Mouse (Mus musculus): ENCODE results near the gene Wdr89.

Gene Wdr89

DNA sequence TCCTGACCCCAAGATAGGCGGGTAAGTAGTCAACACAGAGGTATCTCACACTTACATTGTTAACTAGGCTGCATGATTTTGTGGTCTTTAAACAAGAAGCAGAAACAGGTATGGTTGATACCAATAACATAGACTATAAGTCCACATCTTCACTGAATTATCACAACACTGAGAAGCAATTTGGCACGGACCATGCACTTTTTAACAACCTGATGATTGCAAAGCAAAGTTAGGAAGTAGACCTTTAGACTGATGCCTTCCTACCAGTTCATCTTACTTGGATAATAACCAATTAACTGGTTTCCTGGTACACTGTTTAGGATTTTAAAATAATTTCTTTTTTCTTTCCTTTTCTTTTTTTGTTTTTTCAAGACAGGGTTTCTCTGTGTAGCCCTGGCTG lies 1.1 kb downstream of the Wdr89 start:
- DNase-seq, result no peak

DNA sequence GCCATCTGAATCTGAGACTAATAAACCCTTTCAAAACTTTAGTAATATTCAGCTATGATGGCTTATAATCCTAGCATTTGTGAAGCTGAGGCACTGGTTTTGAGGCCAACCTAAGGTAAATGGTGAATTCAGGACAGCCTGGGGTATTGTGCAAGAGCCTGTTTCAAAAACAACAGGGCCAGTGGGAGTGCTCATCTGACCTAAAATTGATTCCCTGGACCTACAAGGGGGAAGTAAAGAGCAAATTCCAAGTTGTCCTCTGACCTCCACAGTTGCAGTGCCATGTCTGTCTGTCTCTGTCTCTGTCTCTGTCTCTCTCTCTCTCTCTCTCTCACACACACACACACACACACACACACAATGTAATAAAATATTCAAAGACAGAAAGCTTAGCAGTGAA lies 2.4 kb downstream of the Wdr89 start:
- no peak for DNase-seq

DNA sequence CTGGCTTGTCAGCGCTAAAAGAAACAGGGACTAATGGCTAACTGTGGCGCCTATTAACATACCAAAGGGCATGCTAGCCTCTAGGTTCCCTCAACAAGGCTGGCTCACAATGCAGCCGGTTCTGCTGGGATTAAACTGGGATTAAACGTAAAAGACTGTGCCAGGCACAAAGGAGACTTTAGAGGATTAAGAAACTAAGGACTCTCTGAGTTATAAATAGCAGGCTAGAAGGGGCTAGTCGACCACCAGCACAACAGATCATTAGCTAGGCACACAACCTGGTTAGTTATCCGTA lies 4.9 kb downstream of the Wdr89 start:
- no peak for DNase-seq

DNA sequence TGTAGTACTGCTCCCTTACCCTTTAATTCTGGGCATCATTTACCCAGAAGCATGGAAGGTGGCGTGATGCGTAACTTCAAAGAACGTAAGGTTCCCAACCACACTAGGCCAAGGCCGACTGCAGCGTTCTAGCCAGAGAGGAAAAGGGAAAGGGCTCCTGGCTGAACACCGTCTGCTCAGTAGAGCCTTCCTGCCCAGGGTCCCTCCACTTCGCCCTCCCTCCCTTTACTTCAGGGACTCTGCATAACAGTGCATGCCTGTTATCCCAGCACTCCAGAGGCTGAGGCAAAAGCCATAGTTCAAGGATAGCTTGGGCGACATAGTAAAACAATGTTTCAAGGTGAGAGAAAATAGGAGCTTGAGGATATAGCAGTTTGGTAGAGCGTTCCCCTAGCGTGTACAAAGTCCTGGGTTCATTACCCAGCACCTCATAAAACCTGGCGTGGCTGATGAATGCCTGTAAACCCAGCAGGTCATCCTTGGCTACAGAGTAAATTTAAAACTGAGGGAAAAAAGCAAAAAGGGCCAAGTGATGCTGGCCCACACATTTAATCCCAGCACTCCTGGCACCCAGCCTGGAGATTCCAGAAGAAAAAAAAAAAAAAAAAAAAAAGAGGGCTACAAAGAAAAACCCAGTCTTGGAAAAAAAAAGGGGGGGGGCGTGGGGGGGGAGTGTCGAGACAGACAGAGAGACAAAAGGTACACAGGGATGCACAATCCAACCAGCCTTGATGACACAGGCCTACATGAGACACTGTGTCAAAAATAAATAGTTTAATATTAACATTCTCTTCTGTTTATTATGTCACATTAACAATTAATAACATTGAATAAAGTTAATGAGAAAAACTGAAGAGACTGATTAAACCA lies 5.5 kb downstream of the Wdr89 start:
- DNase-seq, result no peak

DNA sequence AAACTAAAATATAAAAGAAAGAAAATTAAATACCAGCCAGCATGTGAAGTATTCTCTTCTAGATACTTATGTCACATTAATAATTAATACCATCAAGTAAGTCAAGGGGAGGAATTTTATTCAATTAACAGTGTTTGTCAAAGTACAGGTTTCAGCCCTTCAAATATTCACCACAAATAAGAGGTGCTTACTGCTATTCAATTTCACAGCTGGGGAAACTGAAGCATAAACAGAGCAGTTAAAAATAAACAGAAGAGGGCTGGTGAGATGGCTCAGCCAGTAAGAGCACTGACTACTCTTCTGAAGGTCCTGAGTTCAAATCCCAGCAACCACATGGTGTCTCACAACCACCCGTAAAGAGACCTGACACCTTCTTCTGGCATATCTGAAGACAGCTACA lies 7.0 kb downstream of the Wdr89 start:
- DNase-seq, result no peak

DNA sequence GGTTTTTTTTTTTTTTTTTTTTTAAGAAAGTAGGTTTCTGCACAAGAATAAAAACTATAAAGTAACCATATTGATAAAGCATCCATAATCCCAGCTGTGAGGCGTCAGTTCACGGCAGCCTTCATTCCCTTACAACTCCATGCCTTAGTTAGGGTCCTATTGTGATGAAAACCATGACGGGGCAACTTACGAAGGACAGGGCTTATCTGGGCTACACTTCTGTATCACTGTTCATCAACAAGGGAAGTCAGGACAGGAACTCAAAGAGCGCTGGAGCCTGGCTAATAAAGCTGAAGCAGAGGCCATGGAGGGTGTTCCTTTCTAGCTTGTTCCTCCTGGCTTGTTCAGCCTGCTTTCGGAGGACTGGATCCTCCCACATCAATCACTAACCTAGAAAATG lies 10.9 kb downstream of the Wdr89 start:
- DNase-seq, result no peak

DNA sequence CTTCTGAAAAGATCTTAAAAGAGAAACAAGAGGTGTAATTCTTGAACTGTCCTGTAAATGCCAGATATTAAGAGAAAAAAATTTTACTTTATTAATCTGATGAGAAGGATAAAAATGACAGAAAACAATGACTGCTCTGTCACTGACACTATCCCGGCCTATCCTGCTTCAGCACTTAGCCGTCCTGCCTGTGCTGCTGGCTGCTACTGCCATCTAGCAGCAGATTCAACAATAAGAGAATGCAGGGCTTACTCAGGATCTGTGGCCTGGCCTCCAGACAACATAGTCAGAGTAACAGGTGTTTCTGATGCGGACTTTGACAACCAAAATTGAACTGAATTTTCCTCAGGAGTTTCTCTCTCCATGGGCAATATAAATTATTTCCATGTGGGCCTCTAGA lies 12.8 kb downstream of the Wdr89 start:
- DNase-seq, result no peak

DNA sequence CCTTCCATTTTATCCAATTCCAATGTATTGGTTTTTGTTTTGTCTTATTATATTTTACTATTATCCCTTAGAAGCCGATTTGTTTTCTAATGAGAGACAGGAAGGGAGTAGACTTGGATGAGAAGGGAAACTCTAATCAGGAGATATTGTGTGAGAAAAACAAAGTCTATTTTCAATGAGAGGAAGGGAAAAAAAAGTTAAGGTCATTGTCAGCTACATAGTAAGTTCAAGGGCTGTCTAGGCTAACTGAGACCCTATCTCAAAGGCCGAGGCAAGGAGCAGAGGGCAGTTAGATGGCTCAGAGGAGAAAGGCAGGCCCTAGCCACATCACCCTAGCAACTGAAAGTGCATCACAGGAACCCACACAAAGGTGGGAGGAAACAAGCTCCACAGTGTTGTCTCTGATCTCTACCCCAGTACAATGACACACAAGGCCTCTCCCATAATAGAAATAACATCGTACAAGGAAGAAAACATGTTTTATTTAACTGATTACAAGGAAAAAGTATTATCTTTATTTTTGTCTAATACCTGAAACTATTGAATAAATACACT lies 15.0 kb downstream of the Wdr89 start:
- DNase-seq, result no peak

DNA sequence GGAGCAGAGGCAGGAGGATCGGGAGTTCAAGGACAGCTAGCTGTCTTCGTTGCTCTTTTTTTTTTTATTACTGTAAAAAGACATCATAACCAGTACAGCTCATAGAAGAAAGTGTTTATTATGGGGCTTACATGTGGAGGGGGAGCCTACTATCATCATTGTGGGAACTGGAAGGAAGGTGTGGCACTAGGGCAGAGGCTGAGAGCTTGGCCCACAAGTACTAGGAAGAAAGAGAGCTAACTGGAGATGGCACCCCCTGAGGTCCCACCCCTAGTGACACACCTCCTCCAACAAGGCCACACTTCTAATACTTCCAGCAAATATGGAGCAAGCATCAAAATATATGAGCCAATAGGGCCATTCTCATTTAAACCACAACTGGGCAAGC lies 19.6 kb downstream of the Wdr89 start:
- no peak for DNase-seq

DNA sequence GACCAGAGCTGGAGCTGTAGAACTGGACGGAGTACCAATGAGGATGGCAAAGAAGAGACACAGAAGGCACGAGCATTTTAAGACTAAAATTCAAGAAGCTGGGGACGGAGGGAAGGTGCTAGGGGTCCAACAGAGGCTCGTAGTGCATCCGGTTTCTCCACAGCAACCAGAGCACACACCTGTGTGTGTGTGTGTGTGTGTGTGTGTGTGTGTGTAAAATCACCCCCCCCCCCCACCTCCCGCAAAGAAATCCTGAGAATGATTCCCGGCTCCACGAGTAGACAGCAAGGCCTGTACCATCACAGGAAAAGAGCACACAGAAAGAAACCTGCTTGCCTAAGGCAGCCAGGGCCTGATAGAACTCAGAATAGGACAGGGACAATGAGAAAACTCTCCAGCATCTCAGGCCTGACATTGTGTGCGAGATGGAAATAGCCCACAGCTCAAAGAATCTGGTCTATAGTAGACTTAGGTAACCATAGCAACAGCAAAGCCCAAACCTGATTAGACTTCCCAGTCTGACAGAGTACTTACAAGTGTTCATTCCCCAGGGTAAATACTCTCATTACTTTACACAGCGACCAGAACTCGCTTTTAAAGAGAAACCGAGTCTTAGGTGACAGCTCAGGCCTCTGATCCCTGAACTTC lies 20.2 kb downstream of the Wdr89 start:
- DNase-seq, result no peak

DNA sequence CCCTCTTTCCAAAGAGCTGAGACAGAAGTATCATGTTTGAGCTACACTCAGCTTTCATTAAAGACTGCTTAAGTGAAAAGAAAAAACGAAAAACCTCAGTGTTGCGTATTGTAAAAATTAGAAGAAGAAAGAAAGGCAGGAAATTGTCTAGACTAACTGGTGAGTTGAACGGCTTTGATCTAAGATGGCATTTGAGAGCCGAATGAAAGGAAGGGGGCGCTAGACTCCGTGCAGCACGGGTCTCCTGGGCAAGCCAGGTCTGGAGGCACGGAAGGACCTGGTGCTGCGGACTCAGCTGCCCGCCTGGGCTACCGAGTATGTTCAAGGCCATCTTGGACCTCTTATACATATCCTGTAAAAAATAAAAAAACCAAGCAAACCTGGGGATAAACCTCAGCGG lies 21.1 kb downstream of the Wdr89 start:
- DNase-seq, result no peak

DNA sequence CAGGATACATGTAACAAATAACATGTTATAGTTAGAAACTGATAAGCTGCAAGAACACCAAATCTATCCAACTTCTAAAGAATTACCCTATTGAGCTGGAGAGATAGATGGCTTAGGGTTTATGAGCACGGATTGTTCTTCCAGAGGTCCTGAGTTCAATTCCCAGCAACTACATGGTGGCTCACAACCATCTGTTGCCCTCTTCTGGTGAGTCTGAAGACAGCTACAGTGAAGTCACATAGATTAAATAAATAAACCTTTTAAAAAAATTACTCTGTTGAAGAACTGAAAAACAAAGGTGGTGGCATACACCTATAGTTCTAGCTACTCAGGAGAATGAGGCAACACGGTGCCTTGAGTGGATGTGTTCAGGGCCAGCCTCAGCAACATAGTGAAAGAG lies 21.7 kb downstream of the Wdr89 start:
- DNase-seq, result no peak

DNA sequence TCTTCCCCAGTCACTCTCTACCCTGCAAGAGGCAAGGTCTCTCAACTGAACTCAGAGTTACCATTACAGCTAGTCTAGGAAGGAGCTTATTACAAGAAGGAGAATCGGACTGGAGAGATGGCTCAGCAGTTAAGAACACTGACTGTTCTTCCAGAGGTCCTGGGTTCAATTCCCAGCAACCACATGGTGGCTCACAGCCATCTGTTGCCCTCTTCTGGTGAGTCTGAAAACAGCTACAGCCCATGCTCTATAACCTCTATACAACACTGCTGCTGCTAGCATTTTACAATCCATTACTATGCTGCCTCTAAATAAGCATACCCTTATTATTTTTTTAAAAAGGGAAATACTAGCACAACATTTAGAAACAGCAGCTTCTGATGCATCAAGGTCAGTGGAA lies 23.6 kb downstream of the Wdr89 start:
- DNase-seq, result no peak

DNA sequence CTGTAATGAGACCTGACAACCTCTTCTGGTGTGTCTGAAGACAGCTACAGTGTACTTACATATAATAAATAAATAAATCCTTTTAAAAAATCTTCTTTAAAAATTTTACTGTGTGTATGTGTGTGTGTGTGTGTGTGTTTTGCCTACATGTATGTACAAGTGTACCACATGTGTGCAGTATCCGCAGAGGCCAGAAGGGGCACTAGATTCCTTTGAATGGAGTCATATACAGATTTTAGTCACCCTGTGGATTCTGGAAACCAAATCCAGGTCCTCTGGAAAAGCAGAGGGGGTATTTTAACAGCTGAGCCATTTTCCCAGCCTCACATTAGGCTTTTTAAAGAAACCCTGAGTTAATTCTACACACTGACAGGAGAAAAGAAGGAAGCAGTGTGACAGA lies 27.6 kb downstream of the Wdr89 start:
- no peak for DNase-seq

DNA sequence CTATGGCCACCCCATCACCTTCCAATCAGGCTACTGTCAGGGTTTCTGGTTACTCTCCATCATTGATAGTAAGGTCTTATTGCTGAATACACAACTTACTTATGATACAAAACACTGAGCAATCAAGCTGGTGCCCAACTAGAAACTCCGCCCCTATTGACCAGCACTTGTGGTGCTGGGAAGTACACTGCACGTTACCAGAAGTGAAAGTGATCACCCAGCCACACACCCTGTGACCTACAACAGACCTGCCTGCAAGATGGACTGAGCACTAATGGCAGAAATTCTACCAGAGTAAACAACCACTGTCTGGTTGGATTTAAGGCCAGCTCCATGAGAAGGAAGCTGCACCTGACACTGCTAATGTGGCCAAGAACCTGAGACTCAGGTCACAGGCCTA lies 31.0 kb downstream of the Wdr89 start:
- no peak for DNase-seq

DNA sequence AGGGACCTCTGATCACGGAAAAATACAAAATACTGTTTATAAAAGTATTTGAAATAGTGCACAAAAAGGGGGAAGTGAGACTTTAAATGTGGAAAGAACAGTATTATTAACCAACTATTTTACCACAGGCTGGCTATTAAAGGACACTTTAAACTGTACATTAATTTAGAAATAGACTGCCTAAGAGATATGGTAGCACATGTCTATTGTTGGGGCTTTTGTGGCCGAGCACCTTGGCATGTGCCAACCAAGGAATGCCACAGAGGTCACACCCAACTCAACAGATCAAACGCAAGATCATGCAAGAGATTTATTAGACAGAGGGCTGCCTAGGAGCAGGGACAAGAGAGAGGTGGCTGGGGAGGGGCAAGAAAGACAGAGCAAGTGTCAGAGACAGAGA lies 32.2 kb downstream of the Wdr89 start:
- DNase-seq, result no peak

DNA sequence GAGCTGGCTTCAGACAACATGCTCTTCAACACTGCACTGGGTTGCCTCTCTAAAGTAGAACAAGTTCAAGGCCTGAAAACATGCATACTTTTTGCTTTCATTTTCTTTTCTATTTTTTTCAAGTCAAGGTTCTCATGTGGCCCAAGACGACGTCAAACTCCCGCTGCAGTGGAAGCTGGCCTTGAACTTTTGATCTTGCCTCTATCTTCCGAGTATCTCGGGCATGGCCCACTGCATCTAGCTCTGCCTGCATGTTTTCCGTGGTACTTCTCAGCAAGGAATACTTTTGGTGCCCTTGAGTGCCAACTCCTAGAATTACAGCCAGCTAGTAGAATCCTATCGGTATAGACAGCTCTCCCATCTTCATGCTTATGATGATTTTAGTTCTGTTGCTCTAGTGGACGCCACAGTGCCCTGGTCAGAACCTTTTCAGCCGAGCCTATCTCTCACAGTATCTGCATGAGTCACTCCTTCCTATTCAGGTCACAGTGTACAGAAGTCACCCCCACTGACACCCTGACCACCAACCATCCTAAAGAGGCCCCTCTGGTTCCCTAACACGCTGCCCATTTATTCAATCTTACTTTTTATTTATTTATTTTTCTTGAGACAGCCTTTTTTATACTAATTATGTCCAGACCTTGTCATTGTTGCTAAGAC lies 33.4 kb downstream of the Wdr89 start:
- no peak for DNase-seq

DNA sequence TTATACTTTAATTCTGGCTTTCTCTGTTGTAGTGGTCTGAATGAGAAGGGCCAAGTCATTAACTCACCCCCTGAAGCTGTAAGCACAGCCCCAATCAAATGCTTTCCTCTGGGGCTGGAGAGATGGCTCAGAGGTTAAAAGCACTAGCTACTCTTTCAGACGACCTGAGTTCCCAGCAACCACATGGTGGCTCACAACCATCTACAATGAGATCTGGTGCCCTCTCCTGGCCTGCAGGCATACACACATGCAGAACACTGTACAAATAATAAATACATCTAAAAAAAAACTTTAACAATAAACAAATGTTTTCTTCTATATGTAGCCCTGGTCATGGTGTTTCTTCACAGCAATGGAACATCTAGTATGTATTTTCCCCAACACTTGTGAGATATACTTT lies 39.7 kb downstream of the Wdr89 start:
- DNase-seq, result no peak

DNA sequence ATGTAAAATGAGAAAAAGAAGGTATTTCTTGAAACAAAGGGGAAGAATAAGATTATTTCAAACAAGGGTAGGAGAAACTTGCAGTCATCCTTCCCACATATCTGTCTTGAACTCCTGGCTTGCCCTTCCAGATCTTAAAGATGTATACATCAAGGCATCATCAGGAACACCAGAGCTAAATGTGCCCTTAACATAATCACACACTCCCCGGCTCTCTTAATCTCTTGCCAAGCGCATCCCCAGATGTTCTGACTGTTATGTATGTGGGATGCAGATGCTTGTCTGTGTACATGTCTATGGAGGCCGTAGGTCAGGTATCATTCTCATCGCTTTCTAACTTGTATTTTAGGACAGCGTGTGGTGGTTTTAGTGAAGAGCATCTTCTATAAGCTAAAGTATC lies 46.0 kb downstream of the Wdr89 start:
- no peak for DNase-seq

DNA sequence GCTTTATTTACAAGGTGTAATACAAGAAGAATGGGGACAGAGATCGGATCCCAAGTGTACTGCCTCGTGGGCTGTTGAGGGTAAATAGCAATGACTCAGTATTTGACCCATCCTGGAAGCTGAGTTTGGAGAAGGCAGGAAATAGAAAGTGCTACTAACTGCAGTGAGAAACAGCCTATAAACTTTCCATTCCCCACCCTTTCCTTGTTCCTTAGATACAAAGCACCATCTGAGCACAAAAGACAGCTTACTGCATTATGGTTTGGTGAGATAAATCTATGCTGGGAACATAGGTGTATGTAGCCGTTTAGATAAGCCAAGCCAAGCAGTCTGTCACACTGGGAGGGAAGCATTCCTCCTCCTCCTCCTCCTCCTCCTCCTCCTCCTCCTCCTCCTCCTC lies 46.5 kb downstream of the Wdr89 start:
- DNase-seq, result no peak

DNA sequence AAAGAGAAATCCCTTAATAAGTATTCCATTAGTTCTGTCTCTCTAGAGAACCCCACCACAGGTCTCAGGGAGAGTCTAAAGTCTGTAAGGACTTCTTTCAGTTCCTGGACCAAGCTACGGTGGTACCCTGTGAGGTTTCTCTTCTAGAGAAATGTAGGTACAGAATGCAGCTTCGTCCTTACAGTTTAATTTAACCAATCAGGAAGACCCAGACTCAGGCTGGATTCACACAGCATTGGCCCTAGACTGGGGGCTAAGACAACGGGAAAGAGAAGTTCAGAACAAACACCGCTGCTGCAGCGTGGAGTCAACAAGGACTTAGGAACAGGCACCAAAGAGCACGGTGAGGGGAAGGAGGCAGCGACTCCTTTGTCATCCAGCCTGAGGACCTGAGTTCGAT lies 52.5 kb downstream of the Wdr89 start:
- DNase-seq, result no peak

DNA sequence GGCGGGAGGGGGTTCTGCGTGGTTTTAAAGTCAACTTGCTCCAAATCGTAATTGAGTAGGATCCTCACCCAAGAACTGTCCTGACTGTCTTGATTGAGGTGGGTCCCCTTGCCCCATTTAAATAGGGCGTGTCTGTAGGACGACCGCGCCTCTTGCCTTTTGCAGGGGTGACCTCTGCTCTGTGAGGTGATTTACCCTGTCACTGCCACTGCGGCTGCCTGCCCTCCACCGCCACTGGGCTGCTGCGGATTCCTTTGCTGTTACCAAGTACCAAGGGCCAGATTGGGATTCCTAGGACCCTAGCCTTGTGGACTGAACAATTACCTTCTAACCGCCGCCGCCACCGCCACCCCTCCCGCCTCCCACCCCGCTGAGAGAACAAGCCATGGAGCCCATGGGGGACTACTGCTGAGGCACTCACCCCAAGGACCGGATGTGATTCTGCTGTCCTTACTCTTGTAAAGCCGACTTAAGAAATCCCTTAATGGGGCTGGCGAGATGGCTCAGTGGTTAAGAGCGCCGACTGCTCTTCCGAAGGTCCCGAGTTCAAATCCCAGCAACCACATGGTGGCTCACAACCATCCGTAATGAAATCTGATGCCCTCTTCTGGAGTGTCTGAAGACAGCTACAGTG lies 53.1 kb downstream of the Wdr89 start:
- DNase-seq, result no peak

DNA sequence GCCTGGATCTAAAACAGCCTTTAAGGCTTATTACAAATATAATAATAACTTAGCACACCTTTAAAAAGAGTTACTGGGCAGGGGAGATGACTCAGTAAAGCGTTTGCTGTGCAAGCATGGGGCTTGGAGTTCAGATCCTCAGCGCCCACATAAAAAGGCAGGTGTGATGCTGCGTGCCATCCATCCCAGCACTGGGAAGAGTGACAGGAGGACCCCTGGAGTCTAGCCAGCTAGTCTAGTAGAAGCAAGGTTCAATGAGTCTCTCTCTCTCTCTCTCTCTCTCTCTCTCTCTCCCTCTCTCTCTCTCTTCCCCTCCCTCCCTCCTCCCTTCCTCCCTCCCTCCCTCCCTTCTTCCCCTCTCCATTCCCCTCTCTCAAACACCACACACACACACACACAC lies 53.8 kb downstream of the Wdr89 start:
- no peak for DNase-seq

DNA sequence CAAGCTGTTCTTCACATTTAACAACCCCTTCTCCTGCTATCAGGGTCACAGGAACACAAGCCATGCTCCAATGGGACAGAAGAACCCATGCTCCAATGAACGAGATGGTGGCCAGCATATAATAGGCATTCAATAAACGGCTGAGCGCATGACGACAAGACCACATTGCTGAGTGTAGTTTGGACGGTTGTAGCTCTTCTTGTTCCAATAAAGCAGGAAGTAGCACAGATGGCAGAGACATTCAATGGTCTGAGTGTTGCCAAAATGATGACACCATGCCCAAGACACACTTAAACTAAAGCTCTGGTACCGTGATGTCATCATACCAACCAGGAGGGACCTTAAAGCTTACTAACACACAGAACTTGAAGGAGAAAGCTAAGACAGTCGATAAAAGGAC lies 56.6 kb downstream of the Wdr89 start:
- peak; percentile 49 for DNase-seq

Measured in cerebellum, adult 11-12 months (tissue).